Mouse (Mus musculus): Measurements from ENCODE around the gene Pdcd4. TPM values are rescaled to one million over a fixed set of nuclear protein-coding genes. Genes with fewer than 3 reads are reported as not detected.

The Pdcd4 gene
- 100 to 1,000 TPM; 121 TPM for total RNA-seq (2021)
- long read RNA-seq, experiment 1, transcript Pdcd4-201 (12 exons, 2,381 nt) = major isoform, 55 of 88 reads
- long read RNA-seq, experiment 1, transcript Pdcd4-203 (13 exons, 1,733 nt) = minor isoform, 24 of 88 reads
- long read RNA-seq, experiment 1, partial matches to known transcripts = 3 of 88 reads
- long read RNA-seq, experiment 1, other reads (novel, unspliced or antisense) = 6 of 88 reads
- long read RNA-seq, experiment 2, transcript Pdcd4-201 (12 exons, 2,381 nt) = major isoform, 42 of 81 reads
- long read RNA-seq, experiment 2, transcript Pdcd4-203 (13 exons, 1,733 nt) = minor isoform, 29 of 81 reads
- long read RNA-seq, experiment 2, partial matches to known transcripts = 9 of 81 reads
- long read RNA-seq, experiment 2, other reads (novel, unspliced or antisense) = 1 of 81 reads

GRCm38 (mm10) chr19:53892061-53892460 is at the start of gene Pdcd4:
Gene Pdcd4 (plus strand): TSS chr19:53892231.
- no peak for DNase-seq (ENCODE audit: low spot score in 2 of 2)

- no peak for DNase-seq (ENCODE audit: low spot score in 2 of 2)
These were observed 48.1 kb upstream of the Pdcd4 start for GRCm38 (mm10) chr19:53843972-53844371.

GRCm38 (mm10) chr19:53848272-53848995 is 43.6 kb upstream of the Pdcd4 start:
- no peak for DNase-seq (ENCODE audit: low spot score in 2 of 2)

DNA sequence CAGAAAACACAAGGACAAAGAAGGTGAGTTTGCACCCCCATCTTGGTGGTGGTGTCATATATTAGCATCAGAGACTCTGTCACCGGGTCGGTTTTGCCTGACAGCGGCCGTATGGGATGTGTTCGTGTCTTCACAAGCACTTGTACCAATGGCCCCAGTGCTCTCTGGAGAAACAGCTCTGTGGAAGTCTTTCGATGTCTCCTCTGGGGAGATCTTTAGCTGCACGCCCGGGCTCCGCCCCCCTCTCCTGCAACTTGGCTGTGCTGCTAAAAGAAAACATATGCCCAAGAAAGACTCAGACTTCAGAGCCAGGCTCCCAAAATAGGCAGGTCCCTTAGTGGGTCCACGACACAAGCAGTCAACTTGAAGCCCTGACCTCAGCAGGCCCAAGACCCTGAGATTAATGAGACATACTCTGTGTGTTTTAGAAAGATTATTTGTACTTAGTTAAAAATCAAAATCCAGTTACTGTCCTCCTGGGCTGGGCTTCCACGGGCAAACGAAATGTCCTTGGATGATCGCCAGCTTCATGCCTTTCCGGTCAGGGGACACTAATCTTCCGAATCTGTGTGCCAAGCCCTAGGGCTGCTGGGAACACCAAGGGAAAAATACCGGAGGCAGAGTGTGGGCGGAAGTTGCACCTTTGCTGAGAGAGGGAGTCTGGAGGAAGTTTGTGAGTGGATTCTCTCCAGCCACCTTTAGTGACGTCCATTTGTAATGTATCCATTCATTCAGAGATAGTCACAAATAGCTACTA is 41.7 kb upstream of the Pdcd4 start:
- peak in 1 of 2 experiments; percentile 33 for DNase-seq (ENCODE audit: low spot score in 2 of 2)

- DNase-seq (ENCODE audit: low spot score in 2 of 2) = no peak
These were observed 40.7 kb upstream of the Pdcd4 start for GRCm38 (mm10) chr19:53851352-53851751.

DNA sequence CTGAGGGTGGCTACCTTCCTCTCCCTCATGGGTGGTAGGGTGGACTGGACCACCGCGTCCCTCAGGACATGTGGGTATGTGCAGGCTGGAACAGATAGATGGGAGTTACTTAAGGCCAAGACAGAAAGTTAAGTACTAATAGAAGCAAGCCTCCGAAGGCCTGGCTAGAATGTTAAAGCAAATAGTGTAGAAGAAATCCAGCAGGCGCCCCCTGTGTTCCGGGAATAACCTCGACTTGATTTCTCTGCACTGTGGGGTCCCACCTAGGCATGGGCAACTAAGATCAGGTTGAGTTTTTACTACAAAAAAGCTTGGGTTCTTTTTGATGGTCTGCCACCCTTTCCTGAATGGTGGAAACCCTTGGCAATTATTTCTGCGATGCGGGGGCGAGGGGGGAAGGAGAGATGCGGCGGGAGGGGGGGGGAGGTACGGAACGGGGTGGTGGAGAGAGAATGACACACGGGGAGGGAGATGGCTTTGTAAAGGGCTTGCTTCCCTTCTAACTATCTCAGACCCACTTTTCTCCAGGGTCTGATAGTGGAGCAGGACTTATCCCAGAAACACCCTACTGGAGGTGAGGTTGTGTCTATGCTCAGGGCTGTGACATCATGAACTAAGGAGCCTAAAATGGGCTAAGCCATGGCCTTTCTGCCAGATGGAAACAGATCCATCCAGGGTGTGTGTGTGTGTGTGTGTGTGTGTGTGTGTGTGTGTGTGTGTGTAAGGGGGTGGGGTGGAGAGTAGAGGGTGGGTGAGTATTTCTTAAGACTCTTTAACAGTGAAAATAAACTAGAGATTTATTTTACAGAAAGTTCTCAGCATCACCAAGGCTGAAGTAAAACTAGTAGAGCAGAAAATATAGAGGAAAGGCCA is 40.0 kb upstream of the Pdcd4 start:
- DNase-seq (ENCODE audit: low spot score in 2 of 2) = no peak

DNA sequence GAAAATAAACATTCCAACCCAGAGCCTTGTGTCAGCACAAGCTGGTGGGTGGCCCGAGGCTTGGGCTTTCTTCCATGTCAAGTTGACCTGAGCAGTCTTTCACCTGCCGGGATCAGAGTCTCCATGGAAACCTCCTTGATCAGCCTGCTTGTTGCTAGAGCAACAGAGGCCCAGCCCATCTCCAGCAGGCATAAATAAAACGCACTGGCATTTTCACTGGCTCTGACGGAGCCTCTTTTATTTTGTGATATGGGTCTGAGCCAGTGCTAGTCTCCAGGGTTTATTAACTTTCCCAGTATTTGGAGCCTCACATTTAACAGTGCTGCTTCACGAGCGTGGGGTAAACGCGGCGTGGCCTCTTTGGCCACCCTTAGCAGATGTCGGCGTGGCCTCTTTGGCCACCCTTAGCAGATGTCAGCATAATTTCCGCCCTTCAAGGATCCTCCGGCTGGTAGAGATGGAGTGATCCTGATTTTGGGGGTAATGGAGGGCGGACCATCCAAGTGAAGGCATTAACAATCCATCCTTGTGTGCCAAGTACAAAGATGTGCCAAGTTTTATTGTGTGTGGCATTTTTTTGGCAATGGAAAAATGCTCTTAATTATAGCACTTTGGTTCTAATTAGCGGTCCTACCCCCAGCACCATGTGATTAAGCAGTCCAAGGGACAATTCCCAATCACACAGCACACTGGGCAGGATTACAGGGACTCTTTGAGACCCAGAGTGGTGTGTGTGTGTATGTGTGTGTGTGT is 39.2 kb upstream of the Pdcd4 start:
- DNase-seq (ENCODE audit: low spot score in 2 of 2) = peak; percentile 81 to 92

GRCm38 (mm10) chr19:53854978-53855377 is 37.1 kb upstream of the Pdcd4 start:
- no peak for DNase-seq (ENCODE audit: low spot score in 2 of 2)

DNA sequence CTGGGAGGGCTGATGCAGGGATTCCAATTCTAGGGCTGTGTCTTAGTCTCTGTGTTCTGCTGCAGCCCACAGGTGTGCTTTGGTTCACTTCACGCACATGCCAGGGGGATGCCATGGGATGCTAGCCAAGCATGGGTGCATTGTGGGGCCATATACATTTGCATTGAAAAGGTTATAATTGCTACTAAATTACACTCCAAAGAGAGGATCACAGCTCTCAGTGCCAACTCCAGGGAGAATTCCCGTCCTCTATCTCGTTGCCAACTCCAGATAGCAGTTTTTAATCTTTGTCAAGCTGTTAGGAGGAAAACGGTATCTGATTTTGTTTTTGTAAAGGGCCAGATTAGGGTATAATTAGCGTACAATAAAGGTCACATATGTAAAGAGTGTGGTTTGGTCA is 36.2 kb upstream of the Pdcd4 start:
- no peak for DNase-seq (ENCODE audit: low spot score in 2 of 2)

DNA sequence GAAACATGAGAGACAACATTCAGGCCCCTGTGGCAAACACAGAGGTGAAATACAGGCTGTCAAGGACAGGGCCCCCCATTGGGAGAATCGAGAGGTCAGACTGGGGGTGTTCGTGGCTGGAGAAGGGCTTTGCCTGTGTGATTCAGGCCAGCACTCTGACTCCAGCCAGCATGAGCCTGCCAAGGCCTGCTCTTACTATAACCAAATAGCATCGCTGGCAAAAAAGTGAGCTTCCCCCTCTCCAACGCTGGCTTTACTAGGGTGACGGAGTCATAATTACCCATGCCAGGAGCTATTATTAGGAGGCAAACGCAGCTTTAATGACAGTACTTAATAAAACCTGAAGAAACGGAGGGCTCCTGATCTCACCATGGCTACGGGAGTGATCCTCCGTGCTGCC is 35.2 kb upstream of the Pdcd4 start:
- DNase-seq (ENCODE audit: low spot score in 2 of 2) = no peak

DNA sequence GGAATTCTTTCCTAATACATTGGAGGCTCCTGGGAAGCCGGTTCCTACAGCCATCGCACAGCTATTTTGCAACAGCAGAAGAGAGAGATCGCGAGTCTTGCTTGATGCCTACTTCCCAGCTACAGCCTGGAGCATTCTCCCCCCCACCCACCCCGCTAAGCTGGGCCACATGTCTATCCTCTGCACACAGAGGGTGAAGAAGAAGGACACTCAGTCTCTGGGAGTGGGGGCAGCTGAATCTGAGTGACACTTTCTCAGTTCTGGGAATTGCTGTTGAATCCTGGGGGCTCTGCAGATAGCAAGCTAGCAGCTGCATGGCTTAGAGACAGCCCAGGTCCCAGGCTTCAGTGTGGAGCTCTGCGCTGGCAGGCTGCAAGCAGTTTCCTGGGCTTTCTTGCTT is 34.1 kb upstream of the Pdcd4 start:
- DNase-seq (ENCODE audit: low spot score in 2 of 2) = no peak

GRCm38 (mm10) chr19:53859149-53859548 is 32.9 kb upstream of the Pdcd4 start:
- DNase-seq (ENCODE audit: low spot score in 2 of 2) = no peak

DNA sequence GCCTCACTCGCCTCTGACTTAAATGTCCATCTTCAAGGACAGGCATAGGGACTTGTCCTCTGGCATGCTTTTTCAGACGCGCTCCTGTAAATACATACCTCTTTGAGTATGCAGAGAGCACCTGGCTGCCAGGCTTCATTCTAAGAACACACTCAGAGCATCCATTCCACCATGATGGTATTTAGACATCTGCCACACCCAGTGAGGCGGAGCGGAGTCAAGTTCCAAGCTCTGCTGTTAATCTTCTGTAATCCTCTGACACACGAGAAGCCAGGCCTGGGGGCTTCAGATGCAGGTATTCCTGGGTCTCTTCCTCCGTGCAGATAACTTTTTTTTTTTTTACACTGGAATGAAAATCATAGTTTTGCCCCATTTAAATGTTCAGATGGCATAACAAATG is 32.4 kb upstream of the Pdcd4 start:
- DNase-seq (ENCODE audit: low spot score in 2 of 2) = no peak

DNA sequence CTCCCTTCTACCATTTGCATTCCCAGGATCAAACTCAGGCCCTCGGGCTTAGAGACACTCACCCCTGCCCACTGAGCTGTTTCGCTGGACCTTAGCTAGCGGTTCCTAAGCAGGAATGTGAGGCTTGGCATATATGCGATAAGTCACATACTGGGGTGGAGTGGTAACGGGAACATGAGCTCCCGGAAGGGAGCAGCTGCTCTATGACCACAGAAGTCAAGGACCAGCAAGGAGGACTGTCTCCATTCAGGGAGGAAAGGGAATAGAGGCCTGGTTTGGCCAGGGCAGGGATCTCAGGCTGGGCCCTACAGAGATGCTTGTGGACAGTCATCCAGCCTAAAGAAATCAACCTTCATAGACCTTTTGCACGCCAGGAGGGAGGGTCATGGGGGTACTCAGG is 30.7 kb upstream of the Pdcd4 start:
- no peak for DNase-seq (ENCODE audit: low spot score in 2 of 2)

DNA sequence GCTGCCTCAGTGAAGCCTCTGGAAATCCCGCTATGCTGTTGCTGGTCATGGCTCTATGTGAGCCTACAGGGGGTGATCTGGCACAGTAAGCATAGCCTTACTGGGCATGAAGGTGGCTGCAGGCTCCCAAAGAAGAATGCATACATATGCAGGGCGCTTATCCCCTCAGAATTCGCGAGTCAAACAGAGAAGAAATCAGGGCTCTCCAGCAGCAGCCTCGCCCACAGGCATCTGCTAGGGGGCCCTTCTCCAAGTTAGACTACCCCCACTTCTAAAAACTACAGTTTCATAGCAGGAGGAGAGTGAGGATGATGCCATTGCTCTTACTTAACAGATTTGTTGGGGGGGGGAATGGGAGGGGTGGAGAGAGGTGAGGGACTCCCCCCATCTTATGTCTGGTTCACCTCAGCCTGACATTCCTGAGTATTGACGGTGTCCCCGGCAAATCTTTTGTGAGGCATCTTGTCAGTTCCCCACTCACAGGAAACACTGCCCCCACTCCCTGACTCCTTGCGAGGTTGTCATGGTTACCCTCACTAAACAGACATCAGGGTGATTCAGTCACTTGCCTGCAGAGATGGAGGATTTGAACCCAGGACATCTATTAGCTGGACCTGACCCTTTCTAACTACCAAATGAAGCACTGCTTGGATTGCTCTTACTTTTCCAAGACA is 29.3 kb upstream of the Pdcd4 start:
- peak in 1 of 2 experiments; percentile 28 for DNase-seq (ENCODE audit: low spot score in 2 of 2)

DNA sequence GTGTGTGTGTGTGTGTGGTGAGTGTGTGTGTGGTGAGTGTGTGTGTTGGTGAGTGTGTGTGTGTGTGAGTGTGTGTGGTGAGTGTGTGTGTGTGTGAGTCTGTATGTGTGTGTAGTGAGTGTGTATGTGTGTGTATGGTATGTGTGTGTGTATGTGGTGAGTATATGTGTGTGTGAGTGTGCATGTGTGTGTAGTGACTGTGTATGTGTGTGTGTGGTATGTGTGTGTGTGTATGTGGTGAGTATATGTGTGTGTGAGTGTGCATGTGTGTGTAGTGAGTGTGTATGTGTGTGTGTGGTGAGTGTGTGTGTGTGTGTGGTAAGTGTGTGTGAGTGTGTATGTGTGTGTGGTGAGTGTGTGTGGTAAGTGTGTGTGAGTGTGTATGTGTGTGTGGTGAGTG is 24.8 kb upstream of the Pdcd4 start:
- no peak for DNase-seq (ENCODE audit: low spot score in 2 of 2)

GRCm38 (mm10) chr19:53868125-53868524 is 23.9 kb upstream of the Pdcd4 start:
- no peak for DNase-seq (ENCODE audit: low spot score in 2 of 2)

- DNase-seq (ENCODE audit: low spot score in 2 of 2) = no peak
These were observed 23.2 kb upstream of the Pdcd4 start for GRCm38 (mm10) chr19:53868796-53869195.
